Mouse (Mus musculus): ENCODE results near the gene Igf2r. TPM values are rescaled to one million over a fixed set of nuclear protein-coding genes. Genes with fewer than 3 reads are reported as not detected.
A peak's percentile ranks its signal among the peaks of the same experiment; 100 is the strongest.

Gene Igf2r
- polyA plus RNA-seq, 1 experiment from 2014 or later = 52.3 TPM

DNA sequence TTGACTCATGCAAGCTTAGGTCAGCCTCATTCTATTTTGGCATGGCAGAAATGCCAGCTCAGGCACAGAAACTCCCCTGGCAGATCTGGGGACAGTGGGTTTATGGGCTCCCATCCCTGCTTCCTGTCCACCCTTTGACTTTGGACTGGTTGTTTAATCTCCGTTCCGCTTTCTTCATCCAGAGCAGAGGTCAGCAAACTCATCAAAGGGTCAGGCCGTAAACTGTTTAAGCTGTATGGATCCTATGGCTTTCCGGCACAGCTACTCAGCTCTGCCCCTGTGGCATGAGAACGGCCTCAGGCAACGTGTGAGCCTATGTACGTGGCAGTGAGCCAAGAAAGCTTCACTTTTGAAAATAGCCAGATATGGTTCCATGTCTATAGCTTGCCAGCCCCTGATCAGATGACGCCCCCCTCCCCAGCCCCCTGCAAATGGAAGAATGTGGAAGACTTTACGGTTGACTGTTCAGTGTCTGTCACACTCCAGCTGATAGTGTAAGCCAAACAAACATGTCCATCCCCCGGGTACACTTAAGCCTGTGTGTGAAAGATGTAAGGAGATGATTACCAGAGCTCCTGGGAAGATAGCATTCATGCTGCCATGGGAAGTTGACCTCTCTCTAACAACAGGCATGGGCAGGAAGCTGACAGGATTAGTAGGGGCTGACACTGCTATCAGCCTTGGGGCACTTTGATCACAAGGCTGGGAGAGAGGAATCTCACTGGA is 21.1 kb upstream of the Igf2r start:
- peaks cover 57% of the 10 kb centered on the region for H3K4me1 ChIP-seq (replicated peaks; ENCODE audit: control insufficient read depth, insufficient read depth, low read length)
- no peaks in the 10 kb centered on the region for H3K36me3 ChIP-seq (ENCODE audit: control insufficient read depth, insufficient read depth, low read length)
- DNase-seq (ENCODE audit: low spot score) = peak; percentile 86
- no peak overlapping the region for H3K4me3 ChIP-seq (ENCODE audit: low read depth, low read length)
- peak; percentile 85 for ATAC-seq (replicated peaks; ENCODE audit: low FRiP score, low TSS enrichment, low read depth)
- no peak overlapping the region for H3K9ac ChIP-seq (ENCODE audit: low read length)
- H3K27me3 ChIP-seq (replicated peaks; ENCODE audit: control insufficient read depth, insufficient read depth, low read length) = no peaks in the 10 kb centered on the region
- peak overlapping the region; percentile 94 for H3K27ac ChIP-seq (ENCODE audit: low read depth)
- peak overlapping the region; percentile 9 for H3K4me2 ChIP-seq (ENCODE audit: low read length)
- 4% methylated on average over 10 of the region's 10 CpGs for WGBS
- 0 out of 2 replicates have a peak, but pooled peaks cover 4% of the 10 kb centered on the region for H3K9me3 ChIP-seq (ENCODE audit: control insufficient read depth, low read length)

DNA sequence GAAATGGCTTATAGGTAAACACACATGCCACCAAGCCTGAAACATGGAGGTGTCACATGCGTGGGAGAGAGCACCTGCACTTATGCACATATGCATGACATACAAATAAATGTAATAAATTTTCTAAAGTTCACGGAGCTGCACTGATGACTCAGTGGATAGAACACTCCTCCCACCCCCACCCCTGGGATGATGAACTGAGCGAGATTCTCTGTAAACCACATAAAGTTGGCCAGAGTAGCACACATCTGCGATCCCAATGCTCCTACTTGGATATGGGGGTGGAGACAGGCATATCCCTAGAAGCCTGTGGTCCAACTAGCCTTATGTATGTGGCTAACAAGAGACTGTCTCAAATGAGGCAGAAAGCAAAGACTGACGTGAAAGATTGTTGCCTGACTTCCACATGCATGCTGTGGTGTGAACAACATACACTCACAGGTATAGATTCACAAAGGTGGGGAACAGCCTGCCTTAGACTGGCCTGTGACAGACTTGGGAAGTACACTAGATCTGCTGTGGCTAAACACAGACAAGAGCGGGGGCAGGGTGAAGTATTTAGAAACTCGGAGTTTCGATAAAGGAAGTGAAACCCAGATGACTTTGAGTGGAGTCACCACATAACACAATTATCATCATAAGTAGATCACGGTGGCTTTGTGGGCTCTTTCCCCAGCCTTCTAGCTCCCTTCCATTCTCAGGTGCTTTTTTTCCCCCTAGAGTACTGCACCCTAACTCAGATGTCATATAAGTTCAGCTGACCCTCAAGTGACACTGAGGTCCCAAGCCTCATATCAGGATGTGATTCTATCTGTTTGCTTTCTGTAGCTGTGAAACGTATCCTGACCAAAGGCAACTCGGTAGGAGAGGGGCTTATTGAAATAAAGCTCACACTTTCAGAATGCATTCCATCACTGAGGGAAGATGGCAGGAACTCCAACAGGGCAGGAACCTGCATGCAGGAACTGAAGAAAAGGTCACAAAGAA is 13.7 kb upstream of the Igf2r start:
- no peaks in the 10 kb centered on the region for H3K27me3 ChIP-seq (replicated peaks; ENCODE audit: control insufficient read depth, insufficient read depth, low read length)
- H3K9ac ChIP-seq (ENCODE audit: low read length) = no peak overlapping the region
- 0 out of 2 replicates have a peak, but pooled peaks cover 2% of the 10 kb centered on the region for H3K9me3 ChIP-seq (ENCODE audit: control insufficient read depth, low read length)
- ATAC-seq (replicated peaks; ENCODE audit: low FRiP score, low TSS enrichment, low read depth) = no peak
- H3K36me3 ChIP-seq (ENCODE audit: control insufficient read depth, insufficient read depth, low read length) = no peaks in the 10 kb centered on the region
- no peak overlapping the region for H3K4me3 ChIP-seq (ENCODE audit: low read depth, low read length)
- DNase-seq (ENCODE audit: low spot score) = no peak
- H3K27ac ChIP-seq (ENCODE audit: low read depth) = peak overlapping the region; percentile 61
- H3K4me2 ChIP-seq (ENCODE audit: low read length) = peak overlapping the region; percentile 1; the same call in 1 of the 2 replicates
- 34% methylated on average over 11 of the region's 11 CpGs for WGBS
- peaks cover 52% of the 10 kb centered on the region for H3K4me1 ChIP-seq (replicated peaks; ENCODE audit: control insufficient read depth, insufficient read depth, low read length)

DNA sequence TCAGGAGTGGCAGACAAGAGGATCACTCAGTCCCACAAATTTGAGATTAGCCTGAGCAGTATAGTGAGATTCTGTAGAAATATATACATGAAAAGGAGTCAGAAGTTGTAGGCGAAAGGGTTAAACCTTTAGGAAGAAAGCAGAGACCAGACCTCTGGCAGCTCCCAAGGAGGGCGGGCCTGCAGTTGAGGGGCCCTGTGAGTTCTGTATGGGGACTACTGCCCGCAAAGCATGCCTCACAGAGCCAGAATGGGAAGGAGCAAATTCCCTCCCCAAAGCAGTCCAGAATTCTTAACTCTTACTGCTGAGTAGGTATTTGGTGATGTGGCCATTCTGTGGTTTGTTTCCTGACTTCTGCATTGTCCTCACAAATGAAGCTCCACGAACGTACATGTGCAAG is 11.6 kb upstream of the Igf2r start:
- DNase-seq (ENCODE audit: low spot score) (peak; percentile 80), ATAC-seq (replicated peaks; ENCODE audit: low FRiP score, low TSS enrichment, low read depth) (peak; percentile 83)
- Histone ChIP-seq H3K4me1 (replicated peaks; ENCODE audit: control insufficient read depth, insufficient read depth, low read length) (peaks cover 54% of the 10 kb centered on the region), H3K27ac (ENCODE audit: low read depth) (peak overlapping the region; percentile 90), H3K4me2 (ENCODE audit: low read length) (peak overlapping the region; percentile 45), H3K36me3 (ENCODE audit: control insufficient read depth, insufficient read depth, low read length) (no peaks in the 10 kb centered on the region), H3K4me3 (ENCODE audit: low read depth, low read length) (no peak overlapping the region), H3K27me3 (replicated peaks; ENCODE audit: control insufficient read depth, insufficient read depth, low read length) (no peaks in the 10 kb centered on the region), H3K9me3 (ENCODE audit: control insufficient read depth, low read length) (no peaks in the 10 kb centered on the region), H3K9ac (ENCODE audit: low read length) (peak overlapping the region; percentile 11; the same call in 1 of the 2 replicates)
- WGBS = 8% methylated on average over 5 of the region's 5 CpGs

- Histone ChIP-seq H3K4me3 (ENCODE audit: low read depth, low read length) (no peak overlapping the region), H3K4me1 (replicated peaks; ENCODE audit: control insufficient read depth, insufficient read depth, low read length) (peaks cover 54% of the 10 kb centered on the region), H3K4me2 (ENCODE audit: low read length) (peak overlapping the region; percentile 45), H3K36me3 (ENCODE audit: control insufficient read depth, insufficient read depth, low read length) (0 out of 2 replicates have a peak, but pooled peaks cover 4% of the 10 kb centered on the region), H3K9ac (ENCODE audit: low read length) (no peak overlapping the region), H3K27me3 (replicated peaks; ENCODE audit: control insufficient read depth, insufficient read depth, low read length) (no peaks in the 10 kb centered on the region), H3K27ac (ENCODE audit: low read depth) (peak overlapping the region; percentile 90), H3K9me3 (ENCODE audit: control insufficient read depth, low read length) (no peaks in the 10 kb centered on the region)
- 10% methylated on average over 8 of the region's 8 CpGs for WGBS
- ATAC-seq (replicated peaks; ENCODE audit: low FRiP score, low TSS enrichment, low read depth) (peak; percentile 14; the same call in 1 of the 2 replicates), DNase-seq (ENCODE audit: low spot score) (no peak)
These were observed 10.7 kb upstream of the Igf2r start for GRCm38 (mm10) chr17:12780125-12780524.

GRCm38 (mm10) chr17:12779442-12779841 is 10.0 kb upstream of the Igf2r start:
- peak; percentile 26; the same call in 1 of the 2 replicates for ATAC-seq (replicated peaks; ENCODE audit: low FRiP score, low TSS enrichment, low read depth)
- no peak for DNase-seq (ENCODE audit: low spot score)

DNA sequence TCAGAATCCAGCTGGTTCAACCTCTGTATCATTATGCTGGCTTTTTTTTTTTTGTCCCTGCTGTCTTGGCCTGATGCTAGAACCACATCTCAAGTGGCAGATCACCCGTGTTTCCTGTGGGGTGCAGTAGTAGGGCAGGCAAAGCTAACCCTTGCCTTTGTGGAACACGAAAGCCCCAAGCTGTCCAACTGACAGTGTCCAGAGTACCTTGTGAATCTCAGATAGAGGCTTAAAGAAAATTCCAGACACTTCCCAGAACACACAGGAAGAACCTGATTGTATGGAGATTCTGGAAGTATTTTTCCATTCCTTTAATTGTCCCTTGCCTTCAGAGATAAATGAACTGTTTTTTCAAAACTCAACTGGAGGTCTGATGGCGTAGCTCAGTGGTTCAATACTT is 4.5 kb upstream of the Igf2r start:
- 36% methylated on average over 3 of the region's 3 CpGs for WGBS
- H3K4me3 ChIP-seq (ENCODE audit: low read depth, low read length) = no peak overlapping the region
- no peak for DNase-seq (ENCODE audit: low spot score)
- no peak overlapping the region for H3K9ac ChIP-seq (ENCODE audit: low read length)
- H3K9me3 ChIP-seq (ENCODE audit: control insufficient read depth, low read length) = no peaks in the 10 kb centered on the region
- H3K27ac ChIP-seq (ENCODE audit: low read depth) = peak overlapping the region; percentile 34; the same call in 1 of the 2 replicates
- peaks cover 20% of the 10 kb centered on the region for H3K4me1 ChIP-seq (replicated peaks; ENCODE audit: control insufficient read depth, insufficient read depth, low read length)
- H3K4me2 ChIP-seq (ENCODE audit: low read length) = no peak overlapping the region
- no peak for ATAC-seq (replicated peaks; ENCODE audit: low FRiP score, low TSS enrichment, low read depth)
- H3K27me3 ChIP-seq (replicated peaks; ENCODE audit: control insufficient read depth, insufficient read depth, low read length) = no peaks in the 10 kb centered on the region
- peaks cover 12% of the 10 kb centered on the region for H3K36me3 ChIP-seq (ENCODE audit: control insufficient read depth, insufficient read depth, low read length)

More at GRCm38 (mm10) chr17:12779442-12779841, 10.0 kb upstream of the Igf2r start:
- no peaks in the 10 kb centered on the region for H3K27me3 ChIP-seq (replicated peaks; ENCODE audit: control insufficient read depth, insufficient read depth, low read length)
- no peak overlapping the region for H3K9ac ChIP-seq (ENCODE audit: low read length)
- no peaks in the 10 kb centered on the region for H3K9me3 ChIP-seq (ENCODE audit: control insufficient read depth, low read length)
- H3K27ac ChIP-seq (ENCODE audit: low read depth) = peak overlapping the region; percentile 90
- H3K4me2 ChIP-seq (ENCODE audit: low read length) = peak overlapping the region; percentile 45; the same call in 1 of the 2 replicates
- no peak overlapping the region for H3K4me3 ChIP-seq (ENCODE audit: low read depth, low read length)
- H3K36me3 ChIP-seq (ENCODE audit: control insufficient read depth, insufficient read depth, low read length) = 0 out of 2 replicates have a peak, but pooled peaks cover 4% of the 10 kb centered on the region
- WGBS = 38% methylated on average over 3 of the region's 3 CpGs
- H3K4me1 ChIP-seq (replicated peaks; ENCODE audit: control insufficient read depth, insufficient read depth, low read length) = peaks cover 54% of the 10 kb centered on the region

DNA sequence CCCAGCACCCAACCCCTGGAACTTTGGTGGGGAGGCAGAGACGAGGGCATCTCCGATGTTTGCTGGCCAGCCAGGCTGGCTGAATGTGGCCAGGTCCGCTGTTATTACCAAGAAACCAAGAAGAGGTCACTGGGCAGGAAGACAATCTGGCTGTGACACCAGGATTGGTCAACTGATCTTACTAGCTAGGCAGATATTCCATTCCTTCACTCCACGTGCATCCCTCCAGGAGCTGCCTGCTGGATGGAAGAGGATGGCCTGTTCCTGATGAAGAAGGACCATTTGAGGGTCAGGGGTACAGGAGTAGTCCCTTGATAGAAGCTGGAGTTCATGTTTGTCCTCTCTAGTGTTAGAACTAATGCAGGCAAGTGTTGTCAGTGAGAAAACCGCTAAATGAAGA is 1.0 kb upstream of the Igf2r start:
- H3K4me3 ChIP-seq (ENCODE audit: low read depth, low read length) = no peak overlapping the region
- ATAC-seq (replicated peaks; ENCODE audit: low FRiP score, low TSS enrichment, low read depth) (no peak), DNase-seq (ENCODE audit: low spot score) (no peak)
- H3K36me3 ChIP-seq (ENCODE audit: control insufficient read depth, insufficient read depth, low read length) = peaks cover 28% of the 10 kb centered on the region
- H3K9ac ChIP-seq (ENCODE audit: low read length) = no peak overlapping the region
- H3K27ac ChIP-seq (ENCODE audit: low read depth) = no peak overlapping the region
- H3K4me2 ChIP-seq (ENCODE audit: low read length) = no peak overlapping the region
- peaks cover 20% of the 10 kb centered on the region; the same call in 1 of the 2 replicates for H3K4me1 ChIP-seq (replicated peaks; ENCODE audit: control insufficient read depth, insufficient read depth, low read length)
- no peaks in the 10 kb centered on the region for H3K27me3 ChIP-seq (replicated peaks; ENCODE audit: control insufficient read depth, insufficient read depth, low read length)
- H3K9me3 ChIP-seq (ENCODE audit: control insufficient read depth, low read length) = no peaks in the 10 kb centered on the region
- 91% methylated on average over 5 of the region's 5 CpGs for WGBS
